Mouse (Mus musculus): ENCODE results near the gene Uqcrc1. TPM values are rescaled to one million over a fixed set of nuclear protein-coding genes. Genes with fewer than 3 reads are reported as not detected.

Gene Uqcrc1
- polyA plus RNA-seq (2012; rRNA removed), result 213 and 285 TPM in 2 replicates

GRCm38 (mm10) chr9:108936418-108937364, at the start of gene Uqcrc1:
Uqcrc1 (plus strand) TSS chr9:108936633.
- Histone ChIP-seq H3K27ac (ENCODE audit: insufficient read depth, low read length) (peak within 1 kb of the TSS; percentile 55), H3K4me1 (ENCODE audit: control insufficient read depth, insufficient read depth, insufficient read length) (no peaks in the 10 kb centered on the region), H3K27me3 (ENCODE audit: control insufficient read depth, insufficient read depth, low read length) (no peaks in the 10 kb centered on the region), H3K4me3 (ENCODE audit: extremely low read depth, insufficient read depth, insufficient read length) (peak within 1 kb of the TSS; percentile 95), H3K36me3 (ENCODE audit: control insufficient read depth, insufficient read depth, low read length) (peaks cover 5% of the 10 kb centered on the region)
- DNase-seq (ENCODE audit: low read depth in 1 of 2, low spot score in 2 of 2), result peak; percentile 94 to 96
- WGBS, result under 1% methylated on average over 58 of the region's 58 CpGs
- peak; percentile 79 for TF ChIP-seq CTCF (IDR thresholded peaks at IDR 0.05; ENCODE audit: extremely low read depth, insufficient read depth, insufficient read length, insufficient replicate concordance)
- TF ChIP-seq POLR2A (IDR thresholded peaks at IDR 0.05; ENCODE audit: low read depth, low read length), result peak; percentile 91

GRCm38 (mm10) chr9:108912308-108912707, 24.1 kb upstream of the Uqcrc1 start:
- WGBS, result 85% methylated on average over 6 of the region's 6 CpGs
- H3K27ac ChIP-seq (ENCODE audit: insufficient read depth, low read length), result no peak overlapping the region
- DNase-seq (ENCODE audit: low read depth in 1 of 2, low spot score in 2 of 2), result no peak
- no peaks in the 10 kb centered on the region for H3K4me1 ChIP-seq (ENCODE audit: control insufficient read depth, insufficient read depth, insufficient read length)
- no peak for TF ChIP-seq POLR2A (IDR thresholded peaks at IDR 0.05; ENCODE audit: low read depth, low read length)
- no peak for TF ChIP-seq CTCF (IDR thresholded peaks at IDR 0.05; ENCODE audit: extremely low read depth, insufficient read depth, insufficient read length, insufficient replicate concordance)
- H3K36me3 ChIP-seq (ENCODE audit: control insufficient read depth, insufficient read depth, low read length), result no peaks in the 10 kb centered on the region
- H3K27me3 ChIP-seq (ENCODE audit: control insufficient read depth, insufficient read depth, low read length), result no peaks in the 10 kb centered on the region
- no peak overlapping the region for H3K4me3 ChIP-seq (ENCODE audit: extremely low read depth, insufficient read depth, insufficient read length)

GRCm38 (mm10) chr9:108913161-108913560, 23.3 kb upstream of the Uqcrc1 start:
- Histone ChIP-seq H3K27ac (ENCODE audit: insufficient read depth, low read length) (no peak overlapping the region), H3K4me3 (ENCODE audit: extremely low read depth, insufficient read depth, insufficient read length) (no peak overlapping the region), H3K27me3 (ENCODE audit: control insufficient read depth, insufficient read depth, low read length) (no peaks in the 10 kb centered on the region), H3K4me1 (ENCODE audit: control insufficient read depth, insufficient read depth, insufficient read length) (no peaks in the 10 kb centered on the region), H3K36me3 (ENCODE audit: control insufficient read depth, insufficient read depth, low read length) (no peaks in the 10 kb centered on the region)
- no peak for DNase-seq (ENCODE audit: low read depth in 1 of 2, low spot score in 2 of 2)
- no peak for TF ChIP-seq POLR2A (IDR thresholded peaks at IDR 0.05; ENCODE audit: low read depth, low read length)
- no peak for TF ChIP-seq CTCF (IDR thresholded peaks at IDR 0.05; ENCODE audit: extremely low read depth, insufficient read depth, insufficient read length, insufficient replicate concordance)
- 90% methylated on average over 7 of the region's 7 CpGs for WGBS

GRCm38 (mm10) chr9:108913621-108914020, 22.8 kb upstream of the Uqcrc1 start:
- no peak for DNase-seq (ENCODE audit: low read depth in 1 of 2, low spot score in 2 of 2)
- Histone ChIP-seq H3K27me3 (ENCODE audit: control insufficient read depth, insufficient read depth, low read length) (no peaks in the 10 kb centered on the region), H3K4me3 (ENCODE audit: extremely low read depth, insufficient read depth, insufficient read length) (no peak overlapping the region), H3K27ac (ENCODE audit: insufficient read depth, low read length) (no peak overlapping the region), H3K4me1 (ENCODE audit: control insufficient read depth, insufficient read depth, insufficient read length) (no peaks in the 10 kb centered on the region), H3K36me3 (ENCODE audit: control insufficient read depth, insufficient read depth, low read length) (no peaks in the 10 kb centered on the region)
- no peak for TF ChIP-seq POLR2A (IDR thresholded peaks at IDR 0.05; ENCODE audit: low read depth, low read length)
- no peak for TF ChIP-seq CTCF (IDR thresholded peaks at IDR 0.05; ENCODE audit: extremely low read depth, insufficient read depth, insufficient read length, insufficient replicate concordance)
- WGBS, result 82% methylated on average over 10 of the region's 10 CpGs

GRCm38 (mm10) chr9:108914491-108914890, 21.9 kb upstream of the Uqcrc1 start, which contains the start of gene Tmem89:
Tmem89 (plus strand) TSS chr9:108914619.
- 87% methylated on average over 6 of the region's 6 CpGs for WGBS
- Histone ChIP-seq H3K27ac (ENCODE audit: insufficient read depth, low read length) (no peak within 1 kb of the TSS; the same call in 1 of the 2 replicates), H3K4me3 (ENCODE audit: extremely low read depth, insufficient read depth, insufficient read length) (no peak within 1 kb of the TSS), H3K4me1 (ENCODE audit: control insufficient read depth, insufficient read depth, insufficient read length) (no peaks in the 10 kb centered on the region), H3K27me3 (ENCODE audit: control insufficient read depth, insufficient read depth, low read length) (no peaks in the 10 kb centered on the region), H3K36me3 (ENCODE audit: control insufficient read depth, insufficient read depth, low read length) (no peaks in the 10 kb centered on the region)
- no peak for TF ChIP-seq CTCF (IDR thresholded peaks at IDR 0.05; ENCODE audit: extremely low read depth, insufficient read depth, insufficient read length, insufficient replicate concordance)
- TF ChIP-seq POLR2A (IDR thresholded peaks at IDR 0.05; ENCODE audit: low read depth, low read length), result no peak
- no peak for DNase-seq (ENCODE audit: low read depth in 1 of 2, low spot score in 2 of 2)

- 67% methylated on average over 8 of the region's 8 CpGs for WGBS
- no peak for TF ChIP-seq POLR2A (IDR thresholded peaks at IDR 0.05; ENCODE audit: low read depth, low read length)
- no peak for TF ChIP-seq CTCF (IDR thresholded peaks at IDR 0.05; ENCODE audit: extremely low read depth, insufficient read depth, insufficient read length, insufficient replicate concordance)
- DNase-seq (ENCODE audit: low read depth in 1 of 2, low spot score in 2 of 2), result no peak
- H3K4me3 ChIP-seq (ENCODE audit: extremely low read depth, insufficient read depth, insufficient read length), result no peak overlapping the region
- no peaks in the 10 kb centered on the region for H3K4me1 ChIP-seq (ENCODE audit: control insufficient read depth, insufficient read depth, insufficient read length)
- no peaks in the 10 kb centered on the region for H3K36me3 ChIP-seq (ENCODE audit: control insufficient read depth, insufficient read depth, low read length)
- H3K27ac ChIP-seq (ENCODE audit: insufficient read depth, low read length), result no peak overlapping the region
- no peaks in the 10 kb centered on the region for H3K27me3 ChIP-seq (ENCODE audit: control insufficient read depth, insufficient read depth, low read length)
Measured at GRCm38 (mm10) chr9:108925897-108926296, 10.5 kb upstream of the Uqcrc1 start.

- WGBS, result 90% methylated on average over 3 of the region's 3 CpGs
- H3K36me3 ChIP-seq (ENCODE audit: control insufficient read depth, insufficient read depth, low read length), result no peaks in the 10 kb centered on the region
- H3K27me3 ChIP-seq (ENCODE audit: control insufficient read depth, insufficient read depth, low read length), result no peaks in the 10 kb centered on the region
- TF ChIP-seq CTCF (IDR thresholded peaks at IDR 0.05; ENCODE audit: extremely low read depth, insufficient read depth, insufficient read length, insufficient replicate concordance) (no peak), POLR2A (IDR thresholded peaks at IDR 0.05; ENCODE audit: low read depth, low read length) (no peak)
- no peaks in the 10 kb centered on the region for H3K4me1 ChIP-seq (ENCODE audit: control insufficient read depth, insufficient read depth, insufficient read length)
- no peak overlapping the region for H3K27ac ChIP-seq (ENCODE audit: insufficient read depth, low read length)
- no peak for DNase-seq (ENCODE audit: low read depth in 1 of 2, low spot score in 2 of 2)
- no peak overlapping the region for H3K4me3 ChIP-seq (ENCODE audit: extremely low read depth, insufficient read depth, insufficient read length)
Measured at GRCm38 (mm10) chr9:108928424-108928823, 8.0 kb upstream of the Uqcrc1 start.

All from spleen, adult 2 months (tissue).